Mouse (Mus musculus) stomach, postnatal 0 days (tissue): ENCODE data around the gene Slc26a10.

Experiments used
- CTCF ChIP-seq: IDR thresholded peaks from 2 replicates; pipeline ENCODE4 v1.5.1; 2016; ENCODE audit warnings: antibody characterized with exemption, low read depth, mild to moderate bottlenecking, moderate library complexity
- EP300 ChIP-seq: optimal IDR thresholded peaks from 2 replicates; pipeline ENCODE3; 2016; ENCODE audit warnings: antibody characterized with exemption

- no peak for TF ChIP-seq EP300
- TF ChIP-seq CTCF, result no peak
Observed at GRCm38 (mm10) chr10:127178286-127179027, 2.0 kb downstream of the Slc26a10 start.
